Mouse (Mus musculus) right cerebral cortex, postnatal 36 days (tissue): ENCODE results near the gene Crip3.

ENCODE experiments used
- DNase-seq, 2 experiments: peaks; one replicate each; pipeline ENCODE4 v3.0.0; 2022; ENCODE audit warnings: low spot score in 2 of 2, mixed read lengths in 1 of 2

The Crip3 gene

DNA sequence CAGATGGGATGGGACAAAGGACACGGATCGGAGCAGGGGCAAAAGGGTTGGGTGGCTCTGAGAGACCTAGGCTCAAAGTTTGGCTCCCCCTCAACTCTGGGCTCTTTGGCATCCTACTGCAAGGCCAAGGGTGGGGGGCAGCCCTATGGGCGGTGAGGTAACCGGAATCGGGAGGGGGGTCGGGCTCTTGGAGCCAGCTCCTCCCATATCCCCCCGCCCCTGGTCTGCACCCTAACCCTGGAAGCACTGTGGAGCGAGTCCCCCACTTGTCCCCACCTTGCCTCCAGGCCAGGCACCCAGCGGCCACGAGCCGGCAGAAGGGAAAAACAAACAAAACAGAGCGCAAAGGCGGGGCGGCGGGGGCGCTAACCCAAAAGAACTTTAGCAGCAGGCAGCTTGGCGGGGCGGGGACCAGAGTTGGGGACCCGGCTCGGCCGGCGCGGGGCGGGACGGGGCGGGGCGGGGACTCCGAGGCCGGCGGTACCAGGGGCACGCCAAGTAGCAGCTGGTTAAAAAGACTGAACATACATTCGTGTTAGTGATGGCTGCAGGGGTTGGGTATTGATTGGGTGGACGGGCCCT lies 26.5 kb downstream of the Crip3 start:
- DNase-seq = no peak

DNA sequence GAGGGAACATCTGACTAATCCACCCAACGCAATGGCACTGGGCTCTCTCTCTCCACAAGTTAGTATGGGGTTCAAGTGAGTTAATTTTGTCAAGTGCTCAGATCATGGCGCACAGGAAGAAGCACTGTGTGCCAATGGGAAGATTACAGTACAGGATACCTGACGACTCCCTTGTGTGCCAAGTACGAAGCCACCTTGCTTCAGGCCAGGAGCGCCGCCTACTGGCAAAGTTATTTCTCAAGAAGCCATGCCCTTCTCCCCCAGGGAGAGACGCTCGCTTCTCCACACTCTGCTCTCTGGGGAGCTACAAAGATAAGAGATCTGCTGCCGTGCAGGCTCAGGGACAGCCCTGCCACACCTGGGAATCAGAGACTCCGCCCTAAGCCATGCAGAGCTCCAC lies 29.1 kb downstream of the Crip3 start:
- no peak for DNase-seq

DNA sequence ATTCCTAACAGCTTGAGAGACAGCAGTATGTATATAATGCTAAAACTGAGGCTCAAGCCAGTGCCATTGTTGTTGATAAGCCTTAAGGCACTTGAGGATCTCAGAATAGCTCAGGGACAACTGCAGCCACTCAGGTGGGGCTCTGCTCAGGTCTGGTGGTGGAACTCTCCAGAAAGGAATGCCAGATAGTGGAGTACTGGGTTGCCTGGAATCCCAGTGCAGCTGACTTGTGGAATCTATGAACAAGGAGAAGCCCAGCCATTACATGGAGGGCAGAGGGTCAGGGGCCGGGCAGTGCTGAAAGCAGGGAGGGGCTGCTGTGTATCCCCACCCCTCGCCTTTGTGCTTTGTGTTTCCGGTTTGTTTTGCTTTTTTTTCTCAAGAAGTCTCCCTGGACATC lies 29.7 kb downstream of the Crip3 start:
- no peak for DNase-seq

DNA sequence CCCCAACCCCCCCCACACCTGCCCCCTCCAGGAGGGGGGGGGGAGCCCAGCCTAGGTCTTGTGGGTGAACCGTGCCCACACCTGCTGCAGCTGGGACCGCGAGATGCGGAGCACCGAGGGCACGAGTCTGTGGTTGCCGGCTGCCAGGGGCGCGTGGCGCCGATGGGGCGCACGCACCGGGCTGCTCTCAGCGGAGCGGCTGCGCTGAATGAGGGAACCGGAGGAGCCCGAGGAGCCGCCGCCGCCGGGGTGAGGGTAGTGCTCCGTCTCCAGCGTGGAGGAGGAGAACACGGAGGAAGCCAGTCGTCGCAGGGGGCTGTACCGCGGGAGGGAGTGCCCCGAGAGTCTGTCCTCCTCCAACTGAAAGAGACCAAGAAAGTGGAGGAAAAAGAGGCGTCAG lies 31.9 kb downstream of the Crip3 start:
- DNase-seq = no peak

DNA sequence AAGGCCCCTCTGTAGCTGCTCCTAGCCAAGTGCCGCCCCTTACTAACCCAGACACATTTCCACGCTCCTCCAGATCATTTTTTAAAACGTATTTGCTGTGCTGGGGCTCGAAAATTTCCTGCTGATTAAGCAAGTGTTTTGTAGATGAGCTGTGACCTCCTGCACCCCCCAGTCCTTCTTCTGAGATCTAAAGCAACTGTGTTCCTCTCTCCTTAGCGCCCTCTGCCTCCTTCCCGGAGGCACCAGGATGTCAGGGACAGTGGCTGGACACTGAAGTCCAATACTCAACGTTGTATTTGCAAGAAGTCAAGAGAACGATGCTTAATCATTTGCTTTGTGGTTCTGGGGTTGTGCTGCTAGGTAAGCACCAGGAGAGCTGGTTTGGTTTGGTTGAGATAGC lies 32.6 kb downstream of the Crip3 start:
- no peak for DNase-seq

DNA sequence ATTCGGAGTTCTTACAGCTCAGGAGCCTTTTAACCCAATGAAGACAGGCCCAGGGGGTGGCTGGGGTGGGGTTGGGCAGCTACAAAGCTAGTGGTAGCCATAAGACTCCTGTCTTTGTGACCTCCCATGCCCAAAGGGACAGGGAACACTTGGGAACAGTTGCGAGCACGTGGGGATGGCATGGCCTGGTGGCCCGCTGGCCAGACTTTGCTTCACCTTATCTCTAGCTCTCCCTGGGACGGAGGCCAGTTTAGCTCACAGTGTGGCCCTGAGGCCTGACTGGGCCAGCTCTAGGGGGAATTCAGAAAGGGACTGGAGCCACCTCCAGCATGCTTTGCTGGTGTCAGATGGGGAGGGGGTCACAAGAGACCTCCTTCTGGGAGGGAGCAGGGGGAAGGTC lies 33.5 kb downstream of the Crip3 start:
- no peak for DNase-seq

DNA sequence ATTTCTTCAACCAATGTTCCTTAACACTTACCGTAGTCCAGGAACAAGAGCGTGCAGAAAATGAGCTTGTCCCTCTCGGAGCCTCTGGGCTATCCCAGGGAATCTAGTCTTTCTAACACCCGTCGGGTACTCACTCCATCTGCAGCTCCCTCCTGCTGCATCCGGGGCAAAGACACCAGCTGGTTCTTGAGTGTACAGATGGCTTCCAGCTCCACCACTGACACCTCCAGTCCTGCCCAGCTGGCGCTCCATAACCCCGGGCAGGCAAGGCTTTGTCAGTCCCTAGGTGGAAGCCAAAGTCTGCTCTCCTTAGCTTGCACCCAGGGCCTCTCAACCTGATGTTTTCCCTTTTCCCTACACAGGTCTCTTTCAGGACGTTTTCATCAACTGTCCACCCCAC lies 39.1 kb downstream of the Crip3 start:
- DNase-seq = no peak

DNA sequence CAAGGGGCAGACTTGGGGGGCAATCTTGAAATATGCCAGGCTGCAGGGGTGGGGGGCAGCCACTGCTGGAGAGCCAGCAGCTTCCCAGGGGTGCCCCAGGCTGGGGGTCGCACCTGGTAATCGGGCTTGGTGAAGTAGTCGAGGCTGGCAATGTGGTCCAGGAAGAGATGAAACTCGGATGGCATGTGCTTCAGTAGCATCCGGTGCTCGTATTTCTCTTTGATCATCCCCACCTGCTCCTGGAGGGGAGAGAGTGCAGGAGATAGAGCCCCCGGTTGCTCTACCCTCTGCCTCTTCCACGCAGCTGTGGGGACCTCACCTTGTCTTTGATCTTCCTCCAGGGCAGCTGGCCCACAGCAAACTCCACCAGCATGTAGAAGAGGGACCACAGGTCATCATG lies 47.9 kb downstream of the Crip3 start:
- no peak for DNase-seq

DNA sequence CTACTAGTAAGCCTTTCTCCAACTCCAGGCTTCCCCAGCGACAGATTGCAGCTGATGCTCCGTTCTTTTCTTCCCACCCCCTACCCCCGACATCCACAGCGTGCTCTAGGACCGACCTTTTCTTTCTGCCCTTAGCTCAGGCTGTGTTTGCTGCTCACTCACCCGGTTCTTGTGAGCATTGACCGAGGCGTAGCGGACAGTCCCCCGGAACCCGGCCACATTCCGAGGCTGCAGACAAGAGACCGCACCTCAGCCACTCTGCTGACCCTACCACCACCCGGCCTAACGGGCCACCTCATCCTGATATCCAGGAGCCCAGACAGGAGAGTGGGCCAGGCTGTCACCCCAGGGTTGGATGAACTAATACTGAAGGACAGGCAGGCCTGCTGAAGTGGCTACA lies 48.6 kb downstream of the Crip3 start:
- DNase-seq = no peak
